Mouse (Mus musculus) forebrain, embryonic 15.5 days (tissue): Measurements from ENCODE around the gene Vmn1r235. TPM values are rescaled to one million over a fixed set of nuclear protein-coding genes. Genes with fewer than 3 reads are reported as not detected.
"Not testable (repeated sequence)": the region's sequence is repeated elsewhere in the genome, so short reads cannot be mapped to it uniquely, and the experiment has no call there.

Source experiments
- ATAC-seq: fragments of 200-750 bp; cut with Nextera tagmentation; replicated peaks from 2 replicates; pipeline ENCODE4 v1.8.0; 2017; ENCODE audit warnings: mild to moderate bottlenecking, moderate TSS enrichment, moderate library complexity
- H3K27ac ChIP-seq: fragments of 300-500 bp; sonication (generic); replicated peaks from 2 replicates; pipeline ENCODE4 v1.5.1; 2015; ENCODE audit warnings: mild to moderate bottlenecking, inconsistent platforms
- H3K27me3 ChIP-seq: fragments of 300-500 bp; sonication (generic); 2 replicates; pipeline ENCODE4 v1.6.1; 2015; ENCODE audit warnings: inconsistent platforms
- H3K36me3 ChIP-seq: fragments of 300-500 bp; sonication (generic); 2 replicates; pipeline ENCODE4 v1.6.1; 2015; ENCODE audit warnings: mild to moderate bottlenecking, inconsistent platforms
- H3K4me1 ChIP-seq: fragments of 300-500 bp; sonication (generic); 2 replicates; pipeline ENCODE4 v1.6.1; 2015; ENCODE audit warnings: inconsistent platforms
- H3K4me2 ChIP-seq: fragments of 300-500 bp; sonication (generic); replicated peaks from 2 replicates; pipeline ENCODE4 v1.6.1; 2015; ENCODE audit warnings: mild to moderate bottlenecking, inconsistent platforms
- H3K4me3 ChIP-seq: fragments of 300-500 bp; sonication (generic); 2 replicates; pipeline ENCODE4 v1.5.1; 2015; ENCODE audit warnings: mild to moderate bottlenecking, inconsistent platforms
- H3K9ac ChIP-seq: fragments of 300-500 bp; sonication (generic); replicated peaks from 2 replicates; pipeline ENCODE4 v1.6.1; 2015; ENCODE audit warnings: mild to moderate bottlenecking, inconsistent platforms
- H3K9me3 ChIP-seq: fragments of 300-500 bp; sonication (generic); 2 replicates; pipeline ENCODE4 v1.6.1; 2016; ENCODE audit warnings: inconsistent platforms
- WGBS: fragments of 180-500 bp; shearing (Covaris S2); methylation state at CpG from one replicate; pipeline ENCODE4 v1.1.7; 2015; ENCODE audit warnings: mixed read lengths; 5-methylcytosine and 5-hydroxymethylcytosine counted together
- microRNA-seq: library from miRNA; unstranded; fragments of <30 nt; microRNA quantifications from one replicate; pipeline ENCODE4, GENCODE M21; 2016
- polyA plus RNA-seq: library from polyadenylated mRNA; unstranded; fragments of >200 nt; fragmentation: Nextera tagmentation; extraction: Ambion mirVana; gene quantifications from 2 replicates; pipeline ENCODE4 v1.2.1, GENCODE M21; 2015

Gene Vmn1r235
- not detected in 2 replicates for polyA plus RNA-seq

DNA sequence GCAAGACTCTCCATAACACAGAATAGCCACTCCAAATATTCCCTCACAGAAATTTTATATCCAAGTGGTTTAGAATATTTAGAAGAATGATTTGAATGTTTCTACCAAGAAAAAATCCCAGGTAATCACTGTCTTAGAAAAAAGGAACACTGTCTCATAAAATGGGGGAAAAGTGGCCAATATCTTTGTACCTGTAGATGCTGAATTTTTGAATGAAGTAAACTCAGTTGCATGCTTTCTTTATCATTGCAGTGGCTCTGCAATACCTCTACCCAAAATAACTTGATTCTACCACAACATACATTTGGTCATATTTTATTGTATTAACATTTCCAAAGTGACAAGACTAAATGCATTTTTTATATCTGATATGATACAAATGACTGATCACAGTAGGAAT lies at the start of gene Vmn1r235:
Gene Vmn1r235, plus strand, starts transcription at position 301 of the 400 bp plus-strand sequence.
- no peak within 1 kb of the TSS for H3K9ac ChIP-seq
- no peak within 1 kb of the TSS for H3K4me3 ChIP-seq
- no peaks in the 10 kb centered on the region for H3K27me3 ChIP-seq
- H3K36me3 ChIP-seq, result no peaks in the 10 kb centered on the region
- no peak within 1 kb of the TSS for H3K4me2 ChIP-seq
- no peaks in the 10 kb centered on the region for H3K4me1 ChIP-seq
- ATAC-seq, result no peak
- no peaks in the 10 kb centered on the region for H3K9me3 ChIP-seq
- no peak within 1 kb of the TSS for H3K27ac ChIP-seq

- not testable (repeated sequence) for H3K9ac ChIP-seq, H3K4me2 ChIP-seq, H3K4me1 ChIP-seq, H3K36me3 ChIP-seq, H3K4me3 ChIP-seq, H3K9me3 ChIP-seq, H3K27me3 ChIP-seq, ATAC-seq, H3K27ac ChIP-seq
- 91% methylated on average over 1 of the region's 1 CpGs for WGBS
Observed at GRCm38 (mm10) chr17:21211081-21211480, 45.1 kb upstream of the Vmn1r235 start.

GRCm38 (mm10) chr17:21225787-21226186 lies 30.4 kb upstream of the Vmn1r235 start, which contains the start of gene Vmn1r234:
Vmn1r234 (plus strand) TSS chr17:21226087.
- ATAC-seq, result no peak
- H3K27me3 ChIP-seq, result no peaks in the 10 kb centered on the region
- 81% methylated on average over 1 of the region's 1 CpGs for WGBS
- H3K9ac ChIP-seq, result no peak within 1 kb of the TSS
- no peaks in the 10 kb centered on the region for H3K9me3 ChIP-seq
- no peaks in the 10 kb centered on the region for H3K36me3 ChIP-seq
- no peaks in the 10 kb centered on the region for H3K4me1 ChIP-seq
- H3K4me3 ChIP-seq, result no peak within 1 kb of the TSS
- no peak within 1 kb of the TSS for H3K4me2 ChIP-seq
- no peak within 1 kb of the TSS for H3K27ac ChIP-seq

DNA sequence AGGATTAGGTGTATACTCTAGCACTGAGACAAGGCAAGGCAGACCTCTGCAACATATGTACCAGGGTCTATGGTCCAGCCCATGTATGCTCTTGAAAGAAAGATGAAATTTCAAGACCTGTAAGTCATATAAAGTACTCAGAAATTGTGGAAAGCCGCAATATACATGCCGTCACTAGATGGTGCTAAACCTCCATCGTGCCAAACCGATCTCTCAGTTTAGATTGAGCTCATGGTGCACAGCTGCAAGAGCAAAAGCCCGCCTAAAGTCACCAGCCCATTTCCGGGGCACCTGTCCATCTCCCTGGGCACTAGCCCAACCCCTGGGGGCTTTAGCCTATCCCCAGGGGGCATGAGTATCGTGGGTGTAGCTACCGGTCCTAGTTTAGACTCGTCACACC lies 24.6 kb upstream of the Vmn1r235 start:
- no peak overlapping the region for H3K4me2 ChIP-seq
- H3K9me3 ChIP-seq, result no peaks in the 10 kb centered on the region
- H3K27ac ChIP-seq, result no peak overlapping the region
- WGBS, result 29% methylated on average over 9 of the region's 9 CpGs
- H3K4me1 ChIP-seq, result no peaks in the 10 kb centered on the region
- no peak for ATAC-seq
- no peak overlapping the region for H3K4me3 ChIP-seq
- H3K9ac ChIP-seq, result no peak overlapping the region
- H3K27me3 ChIP-seq, result no peaks in the 10 kb centered on the region
- H3K36me3 ChIP-seq, result no peaks in the 10 kb centered on the region

DNA sequence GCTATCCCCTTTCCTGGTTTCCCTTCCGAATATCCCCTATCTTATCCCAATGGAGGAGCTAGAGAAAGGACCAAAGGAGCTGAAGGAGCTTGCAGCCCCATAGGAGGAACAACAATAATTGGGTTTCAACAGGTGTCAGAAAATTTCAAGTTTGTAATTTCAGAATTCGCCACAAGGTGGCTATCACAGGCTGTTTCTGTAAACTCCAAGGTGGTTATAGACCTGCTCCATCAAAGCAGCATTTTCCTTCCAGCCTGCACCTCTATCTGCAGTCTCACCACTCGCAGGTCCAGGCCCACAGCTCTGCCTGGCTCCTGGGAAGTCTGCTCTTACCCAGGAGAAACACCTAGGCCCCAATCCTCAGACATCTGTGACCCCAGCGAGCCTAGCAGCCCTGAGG lies 15.9 kb downstream of the Vmn1r235 start:
- H3K9ac ChIP-seq, result no peak overlapping the region
- ATAC-seq, result no peak
- H3K4me2 ChIP-seq, result no peak overlapping the region
- H3K36me3 ChIP-seq, result no peaks in the 10 kb centered on the region
- no peaks in the 10 kb centered on the region for H3K9me3 ChIP-seq
- H3K4me1 ChIP-seq, result no peaks in the 10 kb centered on the region
- H3K4me3 ChIP-seq, result no peak overlapping the region
- H3K27ac ChIP-seq, result no peak overlapping the region
- 17% methylated on average over 4 of the region's 4 CpGs for WGBS
- H3K27me3 ChIP-seq, result no peaks in the 10 kb centered on the region

- Histone ChIP-seq H3K27ac (no peak within 1 kb of the TSS), H3K4me2 (no peak within 1 kb of the TSS), H3K36me3 (no peaks in the 10 kb centered on the region), H3K9ac (no peak within 1 kb of the TSS), H3K4me1 (no peaks in the 10 kb centered on the region), H3K4me3 (no peak within 1 kb of the TSS), H3K9me3 (no peaks in the 10 kb centered on the region), H3K27me3 (no peaks in the 10 kb centered on the region)
- no peak for ATAC-seq
- 82% methylated on average over 3 of the region's 3 CpGs for WGBS
Observed at GRCm38 (mm10) chr17:21282642-21283041, 26.4 kb downstream of the Vmn1r235 start, which contains the start of gene Vmn1r236. Vmn1r236 (plus strand) TSS chr17:21282942.

DNA sequence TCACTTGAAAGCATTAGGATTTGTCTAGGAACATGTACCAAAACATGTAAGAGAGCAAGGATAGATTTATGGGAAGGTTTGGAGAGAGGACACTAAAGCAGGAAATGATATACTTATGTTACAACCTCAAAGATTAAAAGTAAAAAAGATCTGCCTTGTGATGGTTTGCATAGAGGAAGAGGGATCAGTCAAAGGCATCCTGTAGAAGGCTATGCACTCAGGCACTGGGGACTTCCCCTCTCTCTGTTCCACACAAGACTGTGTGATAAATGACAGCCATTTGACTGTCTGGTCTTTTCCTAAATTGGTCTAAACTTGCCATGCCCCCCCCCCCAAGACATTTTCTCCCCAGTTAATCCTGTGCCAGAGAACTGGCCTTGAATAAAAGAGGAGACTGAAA lies 28.2 kb downstream of the Vmn1r235 start:
- H3K4me2 ChIP-seq, result no peak overlapping the region
- H3K36me3 ChIP-seq, result no peaks in the 10 kb centered on the region
- no peaks in the 10 kb centered on the region for H3K27me3 ChIP-seq
- H3K9me3 ChIP-seq, result no peaks in the 10 kb centered on the region
- H3K4me3 ChIP-seq, result no peak overlapping the region
- no peak for ATAC-seq
- no peaks in the 10 kb centered on the region for H3K4me1 ChIP-seq
- no peak overlapping the region for H3K9ac ChIP-seq
- no peak overlapping the region for H3K27ac ChIP-seq

- ATAC-seq, result no peak
- H3K9me3 ChIP-seq, result no peaks in the 10 kb centered on the region
- H3K4me3 ChIP-seq, result no peak overlapping the region
- H3K36me3 ChIP-seq, result no peaks in the 10 kb centered on the region
- no peaks in the 10 kb centered on the region for H3K4me1 ChIP-seq
- H3K4me2 ChIP-seq, result no peak overlapping the region
- no peak overlapping the region for H3K27ac ChIP-seq
- no peaks in the 10 kb centered on the region for H3K27me3 ChIP-seq
- no peak overlapping the region for H3K9ac ChIP-seq
Observed at GRCm38 (mm10) chr17:21289695-21290094, 33.5 kb downstream of the Vmn1r235 start.

GRCm38 (mm10) chr17:21311565-21311964 lies 55.4 kb downstream of the Vmn1r235 start, which contains the start of gene Vmn1r237:
Vmn1r237 (plus strand) TSS chr17:21311865.
- Histone ChIP-seq H3K36me3 (no peaks in the 10 kb centered on the region), H3K4me2 (no peak within 1 kb of the TSS), H3K4me3 (no peak within 1 kb of the TSS), H3K27me3 (no peaks in the 10 kb centered on the region), H3K4me1 (no peaks in the 10 kb centered on the region), H3K27ac (no peak within 1 kb of the TSS), H3K9ac (no peak within 1 kb of the TSS), H3K9me3 (peaks cover 7% of the 10 kb centered on the region; the same call in 1 of the 2 replicates)
- ATAC-seq, result no peak

Small RNA genes lying within 50 kb of the gene (microRNA-seq; reads per million reads assigned to microRNA genes)
- not detected for gene Gm26384

Other genes with a start within 250 kb of the Vmn1r235 start
- 19.8 and 19.9 TPM in 2 replicates for gene Zfp160, start 247.5 kb upstream of the Vmn1r235 start, polyA plus RNA-seq
- not detected in 2 replicates for gene Vmn1r234, start 30.3 kb upstream of the Vmn1r235 start, polyA plus RNA-seq
- gene Vmn1r236, start 26.5 kb downstream of the Vmn1r235 start, polyA plus RNA-seq, result not detected in 2 replicates
- not detected in 2 replicates for gene Vmn1r237, start 55.5 kb downstream of the Vmn1r235 start, polyA plus RNA-seq
- gene Zfp677, start 127.3 kb downstream of the Vmn1r235 start, polyA plus RNA-seq, result 4.2 and 5.1 TPM in 2 replicates
- gene Zfp54, start 166.8 kb downstream of the Vmn1r235 start, polyA plus RNA-seq, result 4.3 and 5.2 TPM in 2 replicates
- 12.5 and 13.0 TPM in 2 replicates for gene Zfp51, start 194.0 kb downstream of the Vmn1r235 start, polyA plus RNA-seq
- 10.9 and 11.3 TPM in 2 replicates for gene Zfp53, start 232.6 kb downstream of the Vmn1r235 start, polyA plus RNA-seq